Mouse (Mus musculus) forebrain, embryonic 16.5 days (tissue): ENCODE measurements around the gene Kcnd3. TPM values are rescaled to one million over a fixed set of nuclear protein-coding genes. Genes with fewer than 3 reads are reported as not detected.

ENCODE experiments used
- polyA plus RNA-seq: library from polyadenylated mRNA; unstranded; fragments of >200 nt; fragmentation: Nextera tagmentation; extraction: Ambion mirVana; gene quantifications from 2 replicates; pipeline ENCODE4 v1.2.1, GENCODE M21; 2015

The Kcnd3 gene
- polyA plus RNA-seq, 1 experiment from 2014 or later = 8.6 TPM

Other genes starting within 250 kb of the Kcnd3 start
- 31.6 and 35.3 TPM in 2 replicates for gene Ddx20, start 235.2 kb downstream of the Kcnd3 start, polyA plus RNA-seq